Mouse (Mus musculus): ENCODE results near the gene Igsf9b.

Gene Igsf9b

GRCm38 (mm10) chr9:27330374-27330773 is 31.4 kb downstream of the Igsf9b start:
- DNase-seq (ENCODE audit: low spot score) = no peak

- DNase-seq (ENCODE audit: low spot score) = no peak
Observed at GRCm38 (mm10) chr9:27331538-27331937, 32.5 kb downstream of the Igsf9b start.

GRCm38 (mm10) chr9:27334895-27335294 is 35.9 kb downstream of the Igsf9b start:
- no peak for DNase-seq (ENCODE audit: low spot score)

- DNase-seq (ENCODE audit: low spot score) = no peak
Observed at GRCm38 (mm10) chr9:27336962-27337636, 38.1 kb downstream of the Igsf9b start.

- no peak for DNase-seq (ENCODE audit: low spot score)
Observed at GRCm38 (mm10) chr9:27339168-27339567, 40.2 kb downstream of the Igsf9b start.

- no peak for DNase-seq (ENCODE audit: low spot score)
Observed at GRCm38 (mm10) chr9:27346541-27347269, 47.7 kb downstream of the Igsf9b start.

GRCm38 (mm10) chr9:27353082-27353481 is 54.1 kb downstream of the Igsf9b start:
- no peak for DNase-seq (ENCODE audit: low spot score)

- DNase-seq (ENCODE audit: low spot score) = no peak
Observed at GRCm38 (mm10) chr9:27357893-27358292, 58.9 kb downstream of the Igsf9b start.

- no peak for DNase-seq (ENCODE audit: low spot score)
Observed at GRCm38 (mm10) chr9:27367231-27367630, 68.2 kb downstream of the Igsf9b start.

- no peak for DNase-seq (ENCODE audit: low spot score)
Observed at GRCm38 (mm10) chr9:27369108-27369507, 70.1 kb downstream of the Igsf9b start.

GRCm38 (mm10) chr9:27375746-27376145 is 76.7 kb downstream of the Igsf9b start:
- DNase-seq (ENCODE audit: low spot score) = no peak

GRCm38 (mm10) chr9:27386951-27387350 is 87.9 kb downstream of the Igsf9b start:
- no peak for DNase-seq (ENCODE audit: low spot score)

- DNase-seq (ENCODE audit: low spot score) = no peak
Observed at GRCm38 (mm10) chr9:27396500-27396899, 97.5 kb downstream of the Igsf9b start, which contains the start of gene Spata19. TSS of gene Spata19 (plus strand) at chr9:27396800.

- DNase-seq (ENCODE audit: low spot score) = peak; percentile 61
Observed at GRCm38 (mm10) chr9:27401169-27401568, 102.2 kb downstream of the Igsf9b start.
